Mouse (Mus musculus) spleen, adult 2 months (tissue): ENCODE data around the gene Mrpl38. TPM values are rescaled to one million over a fixed set of nuclear protein-coding genes. Genes with fewer than 3 reads are reported as not detected.
A peak's percentile ranks its signal among the peaks of the same experiment; 100 is the strongest.

Experiments
- DNase-seq, 2 experiments: peaks; one replicate each; pipeline versions ENCODE4 v3.0.0 to v3.0.0-alpha.2; 2012 to 2021; ENCODE audit warnings: low spot score in 2 of 2, low read depth in 1 of 2
- H3K27ac ChIP-seq: fragments of 200-500 bp; 2 replicates; pipeline ENCODE4 v1.5.1; 2012; ENCODE audit warnings: low read length, inconsistent platforms; ENCODE audit not compliant: insufficient read depth
- H3K27me3 ChIP-seq: fragments of 200-500 bp; 2 replicates; pipeline ENCODE4 v1.6.1; 2012; ENCODE audit warnings: mild to moderate bottlenecking, moderate library complexity, low read length, inconsistent platforms; ENCODE audit not compliant: control insufficient read depth, insufficient read depth
- H3K36me3 ChIP-seq: fragments of 200-500 bp; 2 replicates; pipeline ENCODE4 v1.6.1; 2012; ENCODE audit warnings: mild to moderate bottlenecking, low read length, inconsistent platforms; ENCODE audit not compliant: control insufficient read depth, insufficient read depth
- H3K4me1 ChIP-seq: fragments of 200-500 bp; 2 replicates; pipeline ENCODE4 v1.6.1; 2011; ENCODE audit warnings: inconsistent platforms; ENCODE audit not compliant: control insufficient read depth, insufficient read depth, insufficient read length
- H3K4me3 ChIP-seq: fragments of 200-500 bp; 2 replicates; pipeline ENCODE4 v1.5.1; 2011; ENCODE audit warnings: mild to moderate bottlenecking, inconsistent platforms; ENCODE audit not compliant: insufficient read depth, insufficient read length; ENCODE audit errors: extremely low read depth
- CTCF ChIP-seq: fragments of 200-500 bp; IDR thresholded peaks from 2 replicates; pipeline ENCODE4 v1.5.1; 2011; ENCODE audit warnings: mild to moderate bottlenecking, inconsistent platforms; ENCODE audit not compliant: insufficient read depth, insufficient read length, insufficient replicate concordance; ENCODE audit errors: extremely low read depth
- POLR2A ChIP-seq: fragments of 200-500 bp; IDR thresholded peaks from 2 replicates; pipeline ENCODE4 v1.6.1; 2011; ENCODE audit warnings: low read depth, low read length, inconsistent platforms
- WGBS: fragments of 180-500 bp; shearing (Covaris S2); methylation state at CpG from one replicate; pipeline ENCODE4 v1.1.7; 2018; 5-methylcytosine and 5-hydroxymethylcytosine counted together
- polyA plus RNA-seq: library from polyadenylated mRNA; depleted of rRNA; stranded (reverse); fragments of >200 nt; gene quantifications from 2 replicates; pipeline ENCODE4 v1.2.3, GENCODE M21; 2012; rRNA removed

Mrpl38 gene
- 37.3 and 40.3 TPM in 2 replicates for polyA plus RNA-seq

GRCm38 (mm10) chr11:116138468-116139138 is at the start of gene Mrpl38:
Mrpl38 (minus strand) TSS chr11:116138868.
- TF ChIP-seq CTCF, result peak; percentile 78; the same call in 1 of the 2 replicates
- TF ChIP-seq POLR2A, result no peak
- Histone ChIP-seq H3K36me3 (no peaks in the 10 kb centered on the region), H3K4me3 (peak within 1 kb of the TSS; percentile 94), H3K4me1 (no peaks in the 10 kb centered on the region; the same call in none of the 2 replicates), H3K27me3 (no peaks in the 10 kb centered on the region), H3K27ac (peak within 1 kb of the TSS; percentile 53; the same call in 1 of the 2 replicates)
- DNase-seq, result peak; percentile 82 to 93
- under 1% methylated on average over 60 of the region's 60 CpGs for WGBS

- no peak overlapping the region; the same call in 1 of the 2 replicates for H3K27ac ChIP-seq
- H3K27me3 ChIP-seq, result no peaks in the 10 kb centered on the region
- no peak for DNase-seq
- H3K4me1 ChIP-seq, result no peaks in the 10 kb centered on the region
- no peak overlapping the region for H3K4me3 ChIP-seq
- 90% methylated on average over 11 of the region's 11 CpGs for WGBS
- peaks cover 5% of the 10 kb centered on the region for H3K36me3 ChIP-seq
- no peak for TF ChIP-seq CTCF
- no peak for TF ChIP-seq POLR2A
Measured at GRCm38 (mm10) chr11:116187226-116187930, 48.7 kb upstream of the Mrpl38 start.

GRCm38 (mm10) chr11:116186360-116186759 is 47.7 kb upstream of the Mrpl38 start:
- no peak for TF ChIP-seq CTCF
- TF ChIP-seq POLR2A, result no peak
- Histone ChIP-seq H3K27me3 (no peaks in the 10 kb centered on the region), H3K36me3 (peaks cover 5% of the 10 kb centered on the region; the same call in 1 of the 2 replicates), H3K4me3 (no peak overlapping the region), H3K4me1 (no peaks in the 10 kb centered on the region), H3K27ac (no peak overlapping the region)
- DNase-seq, result no peak
- 95% methylated on average over 11 of the region's 11 CpGs for WGBS

GRCm38 (mm10) chr11:116185836-116186235 is 47.2 kb upstream of the Mrpl38 start:
- 92% methylated on average over 3 of the region's 3 CpGs for WGBS
- no peaks in the 10 kb centered on the region for H3K27me3 ChIP-seq
- no peak for DNase-seq
- TF ChIP-seq POLR2A, result no peak
- no peak for TF ChIP-seq CTCF
- no peak overlapping the region for H3K27ac ChIP-seq
- H3K4me1 ChIP-seq, result no peaks in the 10 kb centered on the region
- H3K4me3 ChIP-seq, result no peak overlapping the region
- peaks cover 6% of the 10 kb centered on the region; the same call in 1 of the 2 replicates for H3K36me3 ChIP-seq

GRCm38 (mm10) chr11:116178411-116179121 is 39.9 kb upstream of the Mrpl38 start:
- TF ChIP-seq CTCF (no peak), POLR2A (no peak)
- H3K4me3 ChIP-seq, result no peak overlapping the region
- H3K27me3 ChIP-seq, result no peaks in the 10 kb centered on the region
- H3K27ac ChIP-seq, result no peak overlapping the region
- H3K4me1 ChIP-seq, result no peaks in the 10 kb centered on the region
- H3K36me3 ChIP-seq, result peaks cover 26% of the 10 kb centered on the region
- 94% methylated on average over 20 of the region's 20 CpGs for WGBS
- no peak for DNase-seq

GRCm38 (mm10) chr11:116176010-116176409 is 37.3 kb upstream of the Mrpl38 start:
- Histone ChIP-seq H3K27me3 (no peaks in the 10 kb centered on the region), H3K27ac (no peak overlapping the region), H3K36me3 (peaks cover 35% of the 10 kb centered on the region), H3K4me1 (no peaks in the 10 kb centered on the region), H3K4me3 (no peak overlapping the region)
- DNase-seq, result no peak
- no peak for TF ChIP-seq CTCF
- TF ChIP-seq POLR2A, result no peak
- 94% methylated on average over 7 of the region's 7 CpGs for WGBS

- TF ChIP-seq POLR2A (no peak), CTCF (no peak)
- H3K27me3 ChIP-seq, result no peaks in the 10 kb centered on the region
- H3K4me3 ChIP-seq, result no peak overlapping the region
- no peak for DNase-seq
- WGBS, result 89% methylated on average over 22 of the region's 22 CpGs
- H3K27ac ChIP-seq, result no peak overlapping the region
- no peaks in the 10 kb centered on the region for H3K4me1 ChIP-seq
- peaks cover 30% of the 10 kb centered on the region for H3K36me3 ChIP-seq
Measured at GRCm38 (mm10) chr11:116174775-116175448, 36.2 kb upstream of the Mrpl38 start.
